Mouse (Mus musculus) spleen, postnatal 0 days (tissue): ENCODE measurements around the gene Tex264. TPM values are rescaled to one million over a fixed set of nuclear protein-coding genes. Genes with fewer than 3 reads are reported as not detected.

Experiments used
- polyA plus RNA-seq: library from polyadenylated mRNA; unstranded; fragments of >200 nt; fragmentation: Nextera tagmentation; extraction: Ambion mirVana; gene quantifications from 2 replicates; pipeline ENCODE4 v1.2.1, GENCODE M21; 2015

Gene Tex264
- 16.8 and 20.6 TPM in 2 replicates for polyA plus RNA-seq

GRCm38 (mm10) chr9:106685249-106686101 lies at the start of gene Tex264:
TSS of gene Tex264 (minus strand) at chr9:106685927.

DNA sequence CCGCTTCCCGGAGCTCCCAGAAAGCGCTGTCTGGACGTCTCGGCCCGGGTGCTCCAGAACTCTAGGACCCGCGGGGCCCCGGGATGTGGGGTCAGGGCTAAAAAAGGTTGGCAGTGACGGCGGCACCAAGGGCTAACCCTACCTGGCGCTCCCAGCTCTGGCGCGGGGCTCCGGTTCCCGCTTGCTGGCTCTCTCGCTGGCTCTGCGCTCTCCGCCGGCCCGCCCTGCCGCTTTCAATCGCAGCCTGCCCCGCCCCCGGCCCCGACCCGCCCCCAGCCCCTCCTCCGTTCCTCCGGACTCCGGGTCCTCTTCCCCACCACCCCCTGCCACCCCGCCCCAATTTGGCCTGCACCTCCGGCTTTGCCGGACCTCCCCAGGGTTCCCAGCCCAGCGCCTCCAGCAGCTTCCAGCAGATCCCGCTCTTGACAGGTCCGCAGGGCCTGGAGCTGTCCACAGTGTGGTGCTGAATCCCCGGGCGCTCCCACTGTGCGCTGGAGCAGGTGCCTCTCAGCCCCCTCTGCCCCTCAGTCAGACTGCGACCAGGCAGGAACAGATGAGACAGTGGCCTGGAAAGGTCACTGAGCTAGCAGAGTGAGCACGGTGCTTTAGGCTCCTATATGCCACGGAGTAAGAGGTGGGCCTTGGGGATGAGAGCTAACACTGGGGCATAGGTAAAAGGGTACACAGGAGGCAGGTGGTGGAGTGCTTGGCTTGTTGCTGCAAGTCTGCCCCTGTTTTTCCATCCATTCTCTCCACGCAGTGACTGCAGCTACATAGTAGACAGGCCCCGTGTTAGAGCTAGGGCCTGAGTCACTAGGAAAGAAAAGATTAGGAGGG lies 29.6 kb downstream of the Tex264 start, which contains the start of gene Grm2:
Gene Grm2 (minus strand): TSS at position 199 of the 837 bp plus-strand sequence.

DNA sequence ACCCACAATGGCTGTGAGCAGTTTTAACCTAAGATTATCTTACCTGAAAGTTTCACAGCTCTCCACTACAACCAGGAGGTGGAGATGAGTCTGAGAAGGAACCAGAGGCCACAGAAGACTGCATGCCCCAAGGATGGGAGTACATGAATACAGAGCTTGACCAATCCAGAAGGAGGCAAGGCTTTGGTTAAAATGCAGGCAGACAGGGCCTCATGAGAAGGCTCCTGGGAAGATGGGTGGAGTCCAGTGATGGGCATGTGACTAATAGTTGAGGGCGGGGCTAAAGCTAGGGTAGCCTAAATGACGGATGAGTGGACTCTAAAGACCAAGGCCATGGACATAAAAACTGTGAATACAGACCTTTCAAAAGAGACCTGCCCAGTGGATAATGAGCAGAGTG lies 59.4 kb downstream of the Tex264 start, which contains the start of gene Iqcf6:
Gene Iqcf6 (plus strand): TSS at position 301 of the 400 bp plus-strand sequence.

Other genes starting within 250 kb of the Tex264 start
- gene Acy1, start 247.6 kb downstream of the Tex264 start, polyA plus RNA-seq = 10.7 and 12.2 TPM in 2 replicates
- gene Abhd14b, start 238.5 kb downstream of the Tex264 start, polyA plus RNA-seq = 2.9 and 4.4 TPM in 2 replicates
- gene Abhd14a, start 238.2 kb downstream of the Tex264 start, polyA plus RNA-seq = 17.5 and 19.9 TPM in 2 replicates
- gene Pcbp4, start 232.6 kb downstream of the Tex264 start, polyA plus RNA-seq = 3.9 and 7.1 TPM in 2 replicates
- gene Gpr62, start 220.0 kb downstream of the Tex264 start, polyA plus RNA-seq = 0.17 TPM in 1 of 2 replicates, not detected in the other
- gene Rrp9, start 210.0 kb downstream of the Tex264 start, polyA plus RNA-seq = 29.7 and 32.9 TPM in 2 replicates
- 3.2 and 4.3 TPM in 2 replicates for gene Parp3, start 209.0 kb downstream of the Tex264 start, polyA plus RNA-seq
- gene Iqcf1, start 186.0 kb downstream of the Tex264 start, polyA plus RNA-seq = not detected in 2 replicates
- not detected in 2 replicates for gene Iqcf5, start 171.4 kb downstream of the Tex264 start, polyA plus RNA-seq
- gene Iqcf3, start 124.3 kb downstream of the Tex264 start, polyA plus RNA-seq = not detected in 2 replicates
- gene Iqcf4, start 114.9 kb downstream of the Tex264 start, polyA plus RNA-seq = not detected in 2 replicates
- not detected in 2 replicates for gene Iqcf6, start 59.3 kb downstream of the Tex264 start, polyA plus RNA-seq
- gene Grm2, start 29.8 kb downstream of the Tex264 start, polyA plus RNA-seq = not detected in 2 replicates
- gene Rad54l2, start 103.3 kb upstream of the Tex264 start, polyA plus RNA-seq = 2.9 and 3.1 TPM in 2 replicates
- 7.3 and 8.5 TPM in 2 replicates for gene Dcaf1, start 135.9 kb upstream of the Tex264 start, polyA plus RNA-seq
- gene Rbm15b, start 201.5 kb upstream of the Tex264 start, polyA plus RNA-seq = 4.1 and 4.5 TPM in 2 replicates
- 126 and 132 TPM in 2 replicates for gene Manf, start 206.1 kb upstream of the Tex264 start, polyA plus RNA-seq